Mouse (Mus musculus) midbrain, postnatal 0 days (tissue): ENCODE measurements around the gene Mrpl52. TPM values are rescaled to one million over a fixed set of nuclear protein-coding genes. Genes with fewer than 3 reads are reported as not detected.

Experiments
- ATAC-seq: fragments of 200-750 bp; cut with Nextera tagmentation; 2 replicates; pipeline ENCODE4 v1.8.0; 2017; ENCODE audit warnings: moderate number of reproducible peaks, mild to moderate bottlenecking, moderate TSS enrichment, moderate library complexity; ENCODE audit not compliant: low FRiP score
- DNase-seq: peaks from one replicate; pipeline ENCODE4 v3.0.0-alpha.2; 2015; ENCODE audit warnings: low spot score
- H3K27ac ChIP-seq: fragments of 300-500 bp; sonication (generic); 2 replicates; pipeline ENCODE4 v1.5.1; 2014; ENCODE audit warnings: low read depth, mild to moderate bottlenecking, low read length, mixed read lengths
- H3K27me3 ChIP-seq: fragments of 300-500 bp; sonication (generic); 2 replicates; pipeline ENCODE4 v1.6.1; 2014; ENCODE audit warnings: low read length, control low read depth, mixed read lengths; ENCODE audit not compliant: insufficient read depth
- H3K36me3 ChIP-seq: fragments of 300-500 bp; sonication (generic); 2 replicates; pipeline ENCODE4 v1.6.1; 2014; ENCODE audit warnings: low read length, control low read depth, mixed read lengths; ENCODE audit not compliant: insufficient read depth
- H3K4me1 ChIP-seq: fragments of 300-500 bp; sonication (generic); 2 replicates; pipeline ENCODE4 v1.6.1; 2014; ENCODE audit warnings: mild to moderate bottlenecking, control low read depth, antibody characterized with exemption, low read length, mixed read lengths; ENCODE audit not compliant: insufficient read depth
- H3K4me2 ChIP-seq: fragments of 300-500 bp; sonication (generic); 2 replicates; pipeline ENCODE4 v1.6.1; 2014; ENCODE audit warnings: low read depth, mild to moderate bottlenecking, low read length, mixed read lengths; ENCODE audit not compliant: poor library complexity, severe bottlenecking
- H3K4me3 ChIP-seq: fragments of 300-500 bp; sonication (generic); 2 replicates; pipeline ENCODE4 v1.5.1; 2014; ENCODE audit warnings: low read depth, mild to moderate bottlenecking, low read length, moderate library complexity
- H3K9ac ChIP-seq: fragments of 300-500 bp; sonication (generic); replicated peaks from 2 replicates; pipeline ENCODE4 v1.6.1; 2014; ENCODE audit warnings: mild to moderate bottlenecking, low read length, moderate library complexity, mixed read lengths; ENCODE audit not compliant: poor library complexity, severe bottlenecking
- H3K9me3 ChIP-seq: fragments of 300-500 bp; sonication (generic); 2 replicates; pipeline ENCODE4 v1.6.1; 2016; ENCODE audit warnings: low read length, control low read depth
- CTCF ChIP-seq: IDR thresholded peaks from 2 replicates; pipeline ENCODE4 v1.5.1; 2016; ENCODE audit warnings: antibody characterized with exemption, mild to moderate bottlenecking
- WGBS: fragments of 180-500 bp; shearing (Covaris S2); extraction: QIAGEN DNeasy Blood & Tissue Kit; methylation state at CpG from one replicate; pipeline ENCODE4 v1.1.7; 2014; 5-methylcytosine and 5-hydroxymethylcytosine counted together
- polyA plus RNA-seq: library from polyadenylated mRNA; unstranded; fragments of >200 nt; fragmentation: Nextera tagmentation; extraction: Ambion mirVana; gene quantifications from 2 replicates; pipeline ENCODE4 v1.2.1, GENCODE M21; 2015
- total RNA-seq: library from RNA; depleted of rRNA; stranded (reverse); fragments of >200 nt; gene quantifications from 2 replicates; pipeline ENCODE4 v1.2.3, GENCODE M21; 2014

Mrpl52 gene
- total and polyA plus RNA-seq, 2 experiments from 2014 or later: 104 to 303 TPM

GRCm38 (mm10) chr14:54383355-54383771, 43.3 kb upstream of the Mrpl52 start:
- TF ChIP-seq CTCF: no peak
- no peak overlapping the region for H3K4me2 ChIP-seq
- no peaks in the 10 kb centered on the region for H3K36me3 ChIP-seq
- H3K9me3 ChIP-seq: no peaks in the 10 kb centered on the region
- no peaks in the 10 kb centered on the region for H3K4me1 ChIP-seq
- H3K9ac ChIP-seq: no peak overlapping the region
- WGBS: 49% methylated on average over 4 of the region's 4 CpGs
- DNase-seq (no peak), ATAC-seq (no peak)
- no peaks in the 10 kb centered on the region for H3K27me3 ChIP-seq
- H3K4me3 ChIP-seq: no peak overlapping the region
- H3K27ac ChIP-seq: no peak overlapping the region

- no peaks in the 10 kb centered on the region for H3K4me1 ChIP-seq
These were observed 42.3 kb upstream of the Mrpl52 start for GRCm38 (mm10) chr14:54384396-54384795.

GRCm38 (mm10) chr14:54385968-54386618, 40.6 kb upstream of the Mrpl52 start:
- H3K27me3 ChIP-seq: no peaks in the 10 kb centered on the region

More at GRCm38 (mm10) chr14:54384396-54384795, 42.3 kb upstream of the Mrpl52 start:
- no peaks in the 10 kb centered on the region for H3K27me3 ChIP-seq
- no peaks in the 10 kb centered on the region for H3K9me3 ChIP-seq
- no peak overlapping the region for H3K27ac ChIP-seq
- no peak overlapping the region for H3K4me3 ChIP-seq
- TF ChIP-seq CTCF: no peak
- no peaks in the 10 kb centered on the region for H3K36me3 ChIP-seq
- WGBS: 90% methylated on average over 8 of the region's 8 CpGs
- H3K9ac ChIP-seq: no peak overlapping the region
- no peak overlapping the region for H3K4me2 ChIP-seq
- ATAC-seq (no peak), DNase-seq (no peak)

GRCm38 (mm10) chr14:54387546-54387945, 39.2 kb upstream of the Mrpl52 start:
- H3K4me2 ChIP-seq: no peak overlapping the region
- H3K27me3 ChIP-seq: no peaks in the 10 kb centered on the region
- 86% methylated on average over 6 of the region's 6 CpGs for WGBS
- H3K36me3 ChIP-seq: no peaks in the 10 kb centered on the region
- no peak for TF ChIP-seq CTCF
- no peak overlapping the region for H3K9ac ChIP-seq
- no peak overlapping the region for H3K4me3 ChIP-seq
- ATAC-seq (no peak), DNase-seq (no peak)
- no peaks in the 10 kb centered on the region for H3K4me1 ChIP-seq
- H3K9me3 ChIP-seq: no peaks in the 10 kb centered on the region
- no peak overlapping the region for H3K27ac ChIP-seq

More at GRCm38 (mm10) chr14:54385968-54386618, 40.6 kb upstream of the Mrpl52 start:
- ATAC-seq (no peak), DNase-seq (no peak)
- Histone ChIP-seq H3K4me2 (no peak overlapping the region), H3K27ac (no peak overlapping the region), H3K36me3 (no peaks in the 10 kb centered on the region), H3K4me1 (no peaks in the 10 kb centered on the region), H3K9ac (no peak overlapping the region), H3K9me3 (no peaks in the 10 kb centered on the region), H3K4me3 (no peak overlapping the region)
- no peak for TF ChIP-seq CTCF
- WGBS: 87% methylated on average over 7 of the region's 7 CpGs

GRCm38 (mm10) chr14:54390843-54391242, 35.9 kb upstream of the Mrpl52 start:
- H3K4me1 ChIP-seq: no peaks in the 10 kb centered on the region
- no peaks in the 10 kb centered on the region for H3K27me3 ChIP-seq
- no peak overlapping the region for H3K4me2 ChIP-seq
- no peaks in the 10 kb centered on the region for H3K9me3 ChIP-seq
- DNase-seq (no peak), ATAC-seq (no peak)
- 72% methylated on average over 6 of the region's 6 CpGs for WGBS
- no peak overlapping the region for H3K9ac ChIP-seq
- H3K27ac ChIP-seq: no peak overlapping the region
- no peak overlapping the region for H3K4me3 ChIP-seq
- H3K36me3 ChIP-seq: no peaks in the 10 kb centered on the region
- TF ChIP-seq CTCF: no peak

- no peak overlapping the region for H3K27ac ChIP-seq
- TF ChIP-seq CTCF: no peak
- H3K4me2 ChIP-seq: no peak overlapping the region
- H3K9me3 ChIP-seq: no peaks in the 10 kb centered on the region
- H3K4me1 ChIP-seq: no peaks in the 10 kb centered on the region
- WGBS: 82% methylated on average over 3 of the region's 3 CpGs
- no peaks in the 10 kb centered on the region for H3K27me3 ChIP-seq
- ATAC-seq (no peak), DNase-seq (no peak)
- H3K9ac ChIP-seq: no peak overlapping the region
- no peak overlapping the region for H3K4me3 ChIP-seq
- H3K36me3 ChIP-seq: no peaks in the 10 kb centered on the region
These were observed 32.9 kb upstream of the Mrpl52 start for GRCm38 (mm10) chr14:54393794-54394193.
